Mouse (Mus musculus) mature B cell (primary cell): ENCODE data around the gene Doc2b.

Experiments used
- in situ Hi-C: fragments of 300-500 bp; cut with MboI; formaldehyde crosslinking; loops from 2 replicates; pipeline ENCODE4 v1.14.3; 2019

The Doc2b gene

DNA sequence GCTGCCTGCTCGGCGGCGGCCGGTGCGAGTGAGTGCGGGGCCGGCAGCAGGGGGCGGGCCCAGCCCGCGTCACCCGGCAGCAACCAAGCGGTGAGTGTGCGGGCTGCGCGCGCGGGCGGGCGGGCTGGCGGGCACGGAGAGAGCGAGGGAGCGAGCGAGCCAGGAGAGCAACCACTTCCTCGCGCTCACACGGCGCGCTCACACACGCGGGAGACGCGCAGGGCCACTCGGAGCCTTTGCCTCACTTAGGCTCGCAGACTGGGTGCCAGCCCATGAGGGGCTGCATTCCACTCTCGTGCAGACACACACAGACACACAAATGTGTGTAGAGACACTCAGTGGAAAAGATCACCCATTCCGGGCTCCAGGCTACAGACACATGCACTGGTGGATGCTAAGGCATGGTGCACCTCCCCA, at the start of gene Doc2b:
Gene Doc2b (minus strand): TSS at position 21 of the 417 bp plus-strand sequence.
- in situ Hi-C loops, result no loop called here

DNA sequence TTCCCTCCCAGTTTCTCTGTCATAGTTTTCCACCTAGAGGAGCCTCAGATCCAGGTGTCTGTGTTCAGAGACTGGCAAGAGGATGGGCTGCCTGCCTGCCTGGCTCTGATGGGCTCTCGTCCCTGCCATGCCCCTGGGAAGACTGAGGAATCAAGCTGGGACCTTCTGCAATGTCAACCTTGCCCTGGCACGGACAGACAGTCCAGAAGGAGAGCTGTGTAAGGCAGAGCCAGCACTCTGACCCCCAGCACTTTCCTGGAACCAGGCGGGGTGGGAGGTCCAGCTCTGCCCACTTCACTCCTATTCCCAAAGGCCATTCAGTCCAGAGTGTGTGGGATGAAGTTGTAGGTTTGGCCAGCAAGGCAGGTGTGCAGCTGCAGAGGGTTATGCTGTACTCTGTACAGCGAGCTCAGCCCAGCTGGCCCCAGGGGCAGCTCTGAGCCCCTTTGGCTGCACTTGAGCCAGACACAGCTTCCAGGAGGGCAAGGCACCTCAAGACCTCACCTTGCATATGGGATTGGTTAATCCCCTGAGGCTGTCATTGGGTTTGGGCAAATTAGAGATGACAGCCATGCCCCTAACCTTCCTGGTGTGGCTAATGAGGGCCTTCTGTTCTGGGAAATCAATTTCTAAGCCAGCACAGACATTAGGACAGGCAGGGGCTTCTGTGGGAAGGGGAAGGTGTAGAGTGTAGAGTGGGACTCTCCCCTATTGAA, 47.2 kb upstream of the Doc2b start:
- in situ Hi-C loops, result no loop called here

GRCm38 (mm10) chr11:75841503-75841902, 45.7 kb upstream of the Doc2b start:
- in situ Hi-C loops, result no loop called here

DNA sequence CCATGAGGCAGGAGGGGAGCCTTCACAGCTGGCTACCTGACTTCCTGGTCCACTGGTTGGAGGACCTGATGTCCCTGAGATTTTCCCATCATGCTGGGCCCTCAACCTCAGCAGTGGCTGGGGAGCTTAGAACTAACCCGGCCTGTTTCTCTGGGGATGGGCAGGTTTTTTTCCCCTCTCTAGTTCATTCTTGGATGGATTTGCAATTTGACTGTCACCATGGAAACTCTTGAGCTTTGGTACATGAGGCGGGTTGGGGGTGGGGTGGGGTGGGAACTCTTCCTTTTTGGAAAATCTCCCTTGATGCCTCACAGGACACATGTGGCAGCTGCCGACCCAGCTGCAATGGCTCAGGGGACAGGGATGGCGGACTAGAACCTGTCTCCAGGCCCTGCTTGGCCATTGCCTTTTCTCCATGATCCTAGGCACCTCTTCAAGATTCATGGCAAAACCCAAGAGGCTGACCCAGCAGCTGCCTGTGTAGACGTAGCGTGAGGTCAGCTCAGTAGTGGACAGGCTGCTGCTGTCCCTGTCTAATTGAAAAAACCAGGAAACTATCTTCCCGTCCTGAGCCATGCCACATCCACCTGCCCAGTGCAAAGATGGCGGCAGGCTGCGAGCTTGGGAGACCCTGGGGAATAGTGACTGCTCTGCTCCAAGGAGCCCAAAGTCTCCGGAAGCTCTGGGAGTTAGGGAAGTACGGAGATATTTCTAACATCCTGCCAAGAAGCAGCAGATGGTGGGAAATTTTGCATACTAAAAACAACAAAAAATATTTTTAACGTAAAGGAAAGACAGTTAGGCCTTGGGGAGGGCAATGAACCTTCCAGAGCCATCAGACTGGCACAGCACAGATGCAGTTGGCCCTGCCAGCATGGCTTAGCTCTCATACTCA, 43.9 kb upstream of the Doc2b start:
- in situ Hi-C loops, result no loop called here

DNA sequence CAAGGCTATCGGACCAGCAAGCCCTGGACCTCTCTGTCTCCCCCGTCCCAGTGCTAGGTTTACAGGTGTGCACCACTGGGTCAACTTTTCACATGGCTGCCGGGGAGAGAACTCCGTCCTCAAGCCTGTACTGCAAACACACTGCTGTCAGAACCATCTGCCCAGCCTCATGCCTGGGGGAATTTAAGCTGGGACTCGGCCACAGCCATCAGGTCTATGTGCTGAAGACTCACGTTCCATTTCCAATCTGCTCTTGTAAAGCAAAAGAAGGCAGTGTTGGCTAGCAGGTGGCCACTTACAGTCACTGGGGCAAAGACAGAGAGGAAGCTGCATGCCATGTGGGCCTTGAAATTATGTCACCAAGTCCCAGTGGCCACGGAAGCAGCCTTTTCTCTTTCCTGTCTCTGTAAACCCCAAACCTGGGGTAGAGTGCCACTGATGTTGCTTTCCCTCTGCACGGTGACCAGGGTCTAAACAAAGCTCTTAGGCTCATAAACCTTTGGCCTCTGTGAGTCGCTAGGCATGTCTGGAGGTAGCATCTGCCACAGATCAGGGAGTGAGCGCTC, 43.1 kb upstream of the Doc2b start:
- in situ Hi-C loops, result no loop called here

GRCm38 (mm10) chr11:75836240-75836610, 40.4 kb upstream of the Doc2b start:
- in situ Hi-C loops, result no loop called here

GRCm38 (mm10) chr11:75835587-75836239, 39.9 kb upstream of the Doc2b start:
- in situ Hi-C loops, result no loop called here

DNA sequence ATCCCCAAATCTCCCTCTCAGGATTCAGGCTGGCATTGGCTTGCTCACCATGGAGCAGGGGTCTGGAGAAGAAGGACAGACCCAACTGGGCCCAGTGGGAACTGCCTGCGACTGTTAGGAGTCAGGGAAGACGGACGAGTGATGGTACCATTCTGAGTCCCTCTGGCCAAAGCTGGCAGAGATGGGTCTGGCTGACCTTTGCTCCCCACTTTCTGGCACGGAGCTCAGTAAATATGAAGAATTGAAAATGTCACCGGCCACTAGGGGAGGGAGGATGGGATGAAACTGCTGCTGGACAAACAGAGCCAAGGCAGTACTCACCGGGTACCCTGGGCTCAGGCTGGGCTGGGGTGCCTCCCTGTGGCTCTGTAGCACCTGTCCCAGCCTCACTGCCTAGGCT, 37.2 kb upstream of the Doc2b start:
- in situ Hi-C loops, result no loop called here

- in situ Hi-C loops, result no loop called here
Measured at GRCm38 (mm10) chr11:75830386-75830785, 34.5 kb upstream of the Doc2b start.

GRCm38 (mm10) chr11:75827414-75827813, 31.6 kb upstream of the Doc2b start:
- in situ Hi-C loops, result no loop called here

DNA sequence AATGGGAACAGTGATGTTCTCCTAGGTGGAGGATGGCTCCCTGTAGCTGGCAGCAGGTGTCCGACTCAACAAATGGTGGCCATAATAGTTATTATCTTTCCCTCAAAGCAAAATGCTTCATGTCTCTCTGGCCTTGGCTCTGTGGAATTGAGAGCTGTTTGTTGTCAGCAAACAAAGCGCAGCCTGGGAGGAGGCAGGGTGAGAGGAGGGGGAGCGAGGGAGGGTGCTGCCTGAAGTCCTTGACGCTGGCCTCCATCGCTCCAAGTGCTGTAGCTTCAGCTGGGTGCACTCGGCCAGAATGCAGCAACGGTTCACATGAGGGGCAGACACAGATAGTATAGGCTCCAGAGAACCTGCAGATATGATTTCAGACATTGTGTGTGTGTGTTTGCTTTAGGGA, 27.7 kb upstream of the Doc2b start:
- in situ Hi-C loops, result no loop called here

DNA sequence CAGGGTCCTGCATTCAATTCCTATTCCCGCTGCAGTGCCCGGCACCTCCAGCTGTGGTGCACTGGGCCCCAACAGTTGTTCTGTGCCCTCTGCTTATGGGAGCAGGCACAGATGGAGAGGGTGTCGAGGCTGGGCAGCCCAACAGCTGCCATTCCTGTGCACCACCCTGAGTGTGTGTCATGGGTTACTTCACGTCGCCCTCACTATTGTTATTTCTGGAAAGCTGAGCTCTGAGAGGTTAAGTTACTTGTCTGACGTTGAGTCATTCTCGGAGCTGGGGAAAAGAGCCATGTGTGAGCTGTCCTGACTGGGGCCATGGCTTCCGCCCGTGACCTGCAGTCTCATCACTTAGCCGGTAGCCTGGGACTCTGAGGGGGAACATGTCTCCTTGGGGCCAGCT, 17.2 kb upstream of the Doc2b start:
- in situ Hi-C loops, result no loop called here

DNA sequence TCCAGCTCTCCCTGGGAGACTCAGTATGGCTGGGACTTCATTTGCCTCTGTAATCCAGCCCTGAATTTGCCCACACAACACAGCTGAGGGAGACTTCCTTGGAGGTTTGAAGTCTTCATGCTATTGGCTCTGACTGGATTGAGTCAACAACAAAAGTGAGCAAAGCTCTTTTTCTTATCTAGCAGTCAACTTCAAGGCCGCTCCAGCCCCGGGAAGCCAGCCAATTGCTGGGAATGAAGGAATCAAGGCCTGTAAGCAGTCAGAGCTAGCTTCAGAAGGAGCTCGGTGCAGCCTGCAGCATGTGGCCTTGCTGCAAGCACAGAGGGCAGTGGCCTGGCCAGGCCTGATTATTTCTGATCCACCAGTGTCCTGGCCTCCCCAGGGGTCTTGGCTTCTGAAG, 16.1 kb upstream of the Doc2b start:
- in situ Hi-C loops, result no loop called here

DNA sequence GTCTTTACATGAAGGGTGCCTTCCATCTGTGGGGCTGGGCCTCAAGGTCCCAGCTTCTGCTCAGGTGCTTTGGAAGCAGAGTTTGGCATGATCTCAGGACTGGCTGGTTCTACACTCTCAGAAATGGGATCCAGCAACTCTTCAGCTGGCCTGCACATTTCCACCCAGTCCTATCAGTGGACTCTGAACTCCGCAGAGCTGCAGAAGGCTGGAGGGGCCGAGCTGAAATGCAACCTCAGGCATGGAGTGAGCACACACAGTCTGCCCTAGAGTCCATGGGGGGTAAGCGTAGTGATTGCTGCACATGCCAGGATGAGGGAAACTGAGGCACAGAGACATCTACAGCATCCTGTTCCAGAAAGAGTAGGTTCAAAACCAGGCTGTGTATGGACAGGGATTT, 14.7 kb upstream of the Doc2b start:
- in situ Hi-C loops, result no loop called here

GRCm38 (mm10) chr11:75807486-75807885, 11.6 kb upstream of the Doc2b start:
- in situ Hi-C loops, result no loop called here

GRCm38 (mm10) chr11:75801771-75802550, 6.1 kb upstream of the Doc2b start:
- in situ Hi-C loops, result no loop called here

DNA sequence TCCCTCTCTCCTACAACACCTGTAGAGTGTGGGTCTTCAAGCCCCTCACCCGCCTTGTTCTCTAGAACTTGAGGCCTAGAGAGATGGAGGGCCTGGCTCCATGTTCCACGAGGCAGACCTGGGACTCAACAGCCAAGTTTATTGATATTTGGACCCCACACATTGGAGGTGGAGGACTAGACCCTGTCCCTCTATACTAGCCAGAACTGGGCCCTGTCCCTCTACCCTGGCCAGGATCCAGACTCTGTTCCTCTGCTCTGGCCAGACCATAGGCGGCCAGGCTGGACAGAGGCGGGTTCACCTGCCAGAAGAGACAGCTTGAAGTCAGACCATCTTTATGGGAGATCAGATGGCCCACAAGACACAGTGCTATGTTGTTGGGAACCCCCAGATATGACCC, 5.5 kb upstream of the Doc2b start:
- in situ Hi-C loops, result no loop called here

DNA sequence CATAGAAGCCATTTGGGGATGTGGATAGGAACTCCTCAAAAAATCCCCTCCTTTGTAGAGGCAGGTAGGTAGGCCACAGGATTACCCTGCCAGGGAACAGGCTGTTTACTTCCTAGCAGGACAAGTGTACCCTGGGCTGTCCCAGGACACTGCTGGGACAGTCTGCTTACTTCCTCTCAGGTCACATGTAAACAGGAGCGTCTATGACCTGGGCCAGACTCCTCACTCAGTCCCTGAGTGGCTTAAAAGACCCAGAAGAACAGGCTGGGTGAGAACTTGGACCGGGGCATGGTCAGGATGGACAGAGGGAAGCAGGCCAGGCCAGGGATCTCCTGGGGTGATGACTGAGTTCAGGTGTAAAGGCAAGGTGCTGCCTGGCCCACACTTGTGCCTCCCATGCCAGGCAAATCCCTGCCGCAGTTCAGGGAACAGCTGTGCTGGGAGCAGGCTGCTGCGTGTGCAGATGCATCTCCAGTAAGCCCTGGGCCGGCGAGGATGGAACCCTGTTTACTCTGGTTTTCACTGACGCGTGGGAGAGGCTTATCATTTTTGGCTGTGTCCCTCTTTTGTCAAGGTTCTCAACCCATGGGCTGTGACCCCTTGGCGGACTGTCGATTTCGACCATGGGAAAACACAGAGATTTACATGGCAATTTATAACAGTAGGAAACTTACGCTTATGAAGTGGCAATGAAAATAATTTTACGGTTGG, 842 bp upstream of the Doc2b start:
- in situ Hi-C loops, result no loop called here

GRCm38 (mm10) chr11:75795321-75795636, 570 bp downstream of the Doc2b start:
- in situ Hi-C loops, result no loop called here

DNA sequence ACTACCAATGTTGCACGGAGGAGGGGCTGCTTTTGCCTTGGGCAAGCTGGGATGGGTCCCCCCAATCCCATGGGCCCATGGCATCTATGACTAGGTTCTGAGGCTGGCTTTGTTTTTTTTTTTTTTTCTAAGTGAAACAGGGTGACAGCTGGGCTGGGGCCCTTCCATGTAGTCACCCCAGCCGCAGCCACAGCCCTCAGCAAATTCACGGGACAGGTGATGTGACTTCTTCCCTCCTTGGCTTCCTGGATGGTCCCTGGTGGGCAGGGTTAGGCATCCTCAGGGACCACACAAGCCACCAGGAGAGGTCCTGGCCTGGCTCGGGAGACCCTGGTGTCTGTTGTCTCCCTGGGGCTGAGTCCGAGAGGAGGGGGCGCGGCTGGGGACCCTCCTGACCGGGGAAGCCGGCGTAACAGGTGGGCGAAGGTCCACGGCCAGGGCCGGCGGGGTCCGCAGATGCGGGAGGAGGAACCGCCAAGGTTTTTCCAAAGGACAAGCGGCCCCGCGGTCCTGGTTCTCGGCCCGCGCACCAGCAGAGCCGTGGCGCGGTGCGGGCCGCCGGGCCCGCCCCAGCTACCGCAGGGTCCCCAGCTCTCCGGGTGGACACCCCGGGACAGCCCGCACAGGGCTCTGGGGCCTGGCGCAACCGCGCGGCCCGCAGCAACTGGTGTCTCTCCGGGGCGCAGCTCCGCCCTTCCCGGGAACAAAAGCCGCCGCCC, 1.1 kb downstream of the Doc2b start:
- in situ Hi-C loops, result no loop called here
